Mouse (Mus musculus): ENCODE results near the gene Gm4450. TPM values are rescaled to one million over a fixed set of nuclear protein-coding genes. Genes with fewer than 3 reads are reported as not detected.
"Not testable (repeated sequence)": the region's sequence is repeated elsewhere in the genome, so short reads cannot be mapped to it uniquely, and the experiment has no call there.

Gm4450 gene
- polyA plus RNA-seq (2012): not detected in 2 replicates

DNA sequence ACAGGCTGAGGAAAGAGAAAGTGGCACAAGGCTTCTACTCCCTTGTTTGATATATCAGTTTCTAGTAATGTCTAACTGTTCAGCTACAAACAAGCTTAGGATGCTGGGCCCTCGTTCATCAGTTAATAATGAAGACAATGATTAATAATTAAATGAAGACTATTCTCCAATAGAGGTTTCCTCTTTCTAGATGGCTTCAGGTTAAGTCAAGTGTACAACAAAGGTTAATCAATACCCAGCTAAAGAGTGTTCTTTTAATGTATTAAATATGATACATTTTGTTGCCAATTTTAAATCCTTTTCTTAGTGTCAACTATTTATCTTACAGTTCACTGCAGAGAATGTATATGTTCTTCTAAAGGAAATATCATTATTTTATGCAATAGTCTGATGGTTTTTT is at the start of gene Gm4450:
Gm4450 (minus strand) TSS at position 101 of the 400 bp plus-strand sequence.
- not testable (repeated sequence) for H3K4me3 ChIP-seq (replicated peaks); H3K9me3 ChIP-seq (ENCODE audit: control insufficient read depth, low read length); H3K27me3 ChIP-seq (ENCODE audit: control insufficient read depth); H3K4me1 ChIP-seq (ENCODE audit: control insufficient read depth); H3K36me3 ChIP-seq (ENCODE audit: control insufficient read depth)

DNA sequence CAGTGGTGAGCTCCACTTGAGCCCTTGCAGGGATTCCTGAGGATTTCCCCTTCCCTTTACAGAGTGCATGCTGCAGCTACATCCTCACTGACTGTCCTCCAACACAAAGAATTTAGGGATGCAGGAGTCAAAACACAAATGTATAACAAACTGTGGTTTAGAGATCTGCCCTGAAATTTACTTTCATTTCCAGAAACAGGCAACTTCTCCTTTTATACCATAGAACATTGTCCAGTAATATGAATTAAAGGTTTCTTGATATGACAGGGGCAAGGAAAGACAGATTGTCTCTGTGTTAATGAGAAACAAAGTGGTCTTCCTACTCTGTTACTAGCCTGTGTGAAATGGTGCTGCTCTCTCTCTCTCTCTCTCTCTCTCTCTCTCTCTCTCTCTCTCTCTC is 40.5 kb upstream of the Gm4450 start:
- H3K4me1 ChIP-seq (ENCODE audit: control insufficient read depth); H3K4me3 ChIP-seq (replicated peaks); H3K9me3 ChIP-seq (ENCODE audit: control insufficient read depth, low read length); H3K36me3 ChIP-seq (ENCODE audit: control insufficient read depth); H3K27me3 ChIP-seq (ENCODE audit: control insufficient read depth): not testable (repeated sequence)

DNA sequence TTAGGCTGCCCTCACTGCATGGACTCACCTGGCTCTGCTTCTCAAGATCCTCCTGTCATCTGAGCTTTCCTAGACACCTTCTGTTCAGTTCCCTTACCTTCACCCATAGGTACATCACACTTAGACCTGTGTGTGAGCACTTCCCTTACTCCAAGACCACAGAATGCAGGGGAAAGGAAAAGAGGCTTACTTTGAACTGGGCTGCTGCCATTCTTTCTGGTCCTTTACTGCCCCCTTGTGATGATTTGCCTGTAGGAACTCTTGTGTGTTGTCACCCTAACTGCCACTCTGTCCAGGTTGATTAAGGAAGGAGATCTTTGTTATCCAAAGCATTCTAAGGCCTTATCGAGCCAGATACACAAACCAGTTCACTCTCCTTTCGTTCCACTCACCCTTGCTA is 39.8 kb upstream of the Gm4450 start:
- not testable (repeated sequence) for H3K4me1 ChIP-seq (ENCODE audit: control insufficient read depth); H3K9me3 ChIP-seq (ENCODE audit: control insufficient read depth, low read length); H3K27me3 ChIP-seq (ENCODE audit: control insufficient read depth); H3K36me3 ChIP-seq (ENCODE audit: control insufficient read depth); H3K4me3 ChIP-seq (replicated peaks)

DNA sequence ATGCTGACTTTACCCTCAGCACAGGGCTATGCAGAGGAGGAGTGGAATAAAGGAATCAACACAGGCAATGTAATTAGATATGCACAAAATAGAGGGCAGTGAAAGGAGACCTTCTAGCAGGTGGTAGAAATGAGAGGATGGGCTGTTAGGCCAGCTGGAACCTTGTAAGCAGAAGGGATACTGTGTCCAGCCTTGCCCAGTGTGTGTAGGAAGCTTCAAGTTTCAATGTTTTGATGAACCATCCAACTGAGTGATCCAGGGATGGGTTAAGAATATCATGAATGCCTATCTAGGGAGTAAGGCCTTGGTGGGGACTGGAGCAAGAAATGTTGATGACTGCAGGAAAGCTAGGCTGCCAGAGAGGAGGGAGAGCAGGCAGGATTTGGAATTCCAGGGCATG is 38.1 kb upstream of the Gm4450 start:
- H3K27me3 ChIP-seq (ENCODE audit: control insufficient read depth); H3K36me3 ChIP-seq (ENCODE audit: control insufficient read depth); H3K4me3 ChIP-seq (replicated peaks); H3K4me1 ChIP-seq (ENCODE audit: control insufficient read depth); H3K9me3 ChIP-seq (ENCODE audit: control insufficient read depth, low read length): not testable (repeated sequence)

DNA sequence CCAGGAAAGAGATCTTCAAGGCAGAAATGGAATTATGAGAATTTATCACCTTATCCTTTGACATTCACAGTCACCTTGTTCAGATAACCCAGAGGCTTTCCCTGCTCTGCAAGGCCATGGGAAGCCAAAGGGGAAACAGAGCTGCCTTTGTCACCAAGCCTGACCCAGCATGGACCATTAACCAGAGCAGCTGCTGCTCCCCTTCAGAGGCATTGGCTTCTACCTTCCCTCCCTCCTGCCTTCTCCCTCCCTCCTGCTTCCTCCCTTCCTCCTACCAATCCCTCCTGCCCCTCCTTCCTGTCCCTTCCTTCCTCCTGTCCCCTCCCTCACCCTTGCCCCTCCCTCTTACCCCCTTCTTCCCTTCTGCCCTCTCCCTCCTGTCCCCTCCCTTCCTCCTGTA is 37.3 kb upstream of the Gm4450 start:
- not testable (repeated sequence) for H3K4me1 ChIP-seq (ENCODE audit: control insufficient read depth); H3K36me3 ChIP-seq (ENCODE audit: control insufficient read depth); H3K27me3 ChIP-seq (ENCODE audit: control insufficient read depth); H3K4me3 ChIP-seq (replicated peaks); H3K9me3 ChIP-seq (ENCODE audit: control insufficient read depth, low read length)

DNA sequence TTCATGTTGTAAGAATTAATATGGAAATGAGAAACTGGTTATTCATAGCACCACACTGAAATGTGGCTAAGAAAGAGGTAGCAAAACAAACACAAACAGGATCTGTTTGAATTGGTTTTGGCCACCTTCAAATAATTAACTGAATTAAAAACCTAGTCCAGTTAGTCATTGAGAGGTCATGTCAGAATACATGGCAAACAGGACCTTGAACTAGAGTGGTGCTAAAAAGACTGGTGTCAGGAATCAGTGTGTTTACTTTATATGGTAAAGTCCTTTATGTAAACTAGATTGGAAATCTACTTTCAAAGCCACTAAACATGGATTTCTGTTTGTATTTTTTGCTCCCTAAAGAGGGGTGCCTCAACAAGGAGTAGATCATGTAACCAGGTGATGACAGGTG is 14.6 kb upstream of the Gm4450 start:
- H3K4me3 ChIP-seq (replicated peaks): not testable (repeated sequence)

DNA sequence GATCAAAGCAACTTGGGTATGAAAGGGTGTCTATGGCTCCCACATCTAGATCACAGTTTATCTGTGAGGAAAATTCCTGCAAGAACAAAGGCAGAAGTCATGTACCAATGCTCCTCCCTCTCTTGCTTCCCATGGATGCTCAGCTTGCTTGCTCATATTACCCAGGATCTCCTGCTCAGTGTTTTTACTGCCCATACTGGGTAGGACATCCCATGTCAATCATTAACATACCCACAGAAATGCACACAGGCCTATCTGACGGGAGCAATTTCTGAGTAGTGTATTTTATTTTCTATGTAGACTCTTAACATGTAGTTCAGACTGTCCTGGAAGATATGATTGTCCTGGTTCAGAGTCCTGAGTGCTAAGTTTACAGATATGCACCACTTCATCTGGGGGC is 14.1 kb upstream of the Gm4450 start:
- H3K4me3 ChIP-seq (replicated peaks); H3K27me3 ChIP-seq (ENCODE audit: control insufficient read depth); H3K9me3 ChIP-seq (ENCODE audit: control insufficient read depth, low read length); H3K36me3 ChIP-seq (ENCODE audit: control insufficient read depth); H3K4me1 ChIP-seq (ENCODE audit: control insufficient read depth): not testable (repeated sequence)

More for the DNA sequence above, 14.6 kb upstream of the Gm4450 start:
- not testable (repeated sequence) for H3K27me3 ChIP-seq (ENCODE audit: control insufficient read depth); H3K9me3 ChIP-seq (ENCODE audit: control insufficient read depth, low read length); H3K4me1 ChIP-seq (ENCODE audit: control insufficient read depth); H3K36me3 ChIP-seq (ENCODE audit: control insufficient read depth)

DNA sequence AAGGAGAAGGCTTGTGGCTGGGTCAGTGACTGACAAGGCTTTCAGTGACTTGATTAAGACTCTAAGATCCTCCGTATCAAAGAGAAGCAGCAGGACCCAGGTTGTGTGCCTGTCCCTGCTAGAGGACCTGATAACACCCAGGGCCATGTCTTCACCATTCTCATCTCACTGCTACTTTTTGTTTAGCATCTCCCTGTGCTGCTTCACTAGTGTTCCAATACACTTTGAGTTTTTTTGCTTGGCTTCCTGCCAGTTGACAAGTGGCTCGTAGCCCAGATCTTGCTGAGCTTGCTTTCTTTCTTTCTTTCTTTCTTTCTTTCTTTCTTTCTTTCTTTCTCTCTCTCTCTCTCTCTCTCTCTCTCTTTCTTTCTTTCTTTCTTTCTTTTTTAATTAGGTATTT is 12.4 kb upstream of the Gm4450 start:
- H3K27me3 ChIP-seq (ENCODE audit: control insufficient read depth); H3K4me3 ChIP-seq (replicated peaks); H3K4me1 ChIP-seq (ENCODE audit: control insufficient read depth); H3K9me3 ChIP-seq (ENCODE audit: control insufficient read depth, low read length); H3K36me3 ChIP-seq (ENCODE audit: control insufficient read depth): not testable (repeated sequence)

DNA sequence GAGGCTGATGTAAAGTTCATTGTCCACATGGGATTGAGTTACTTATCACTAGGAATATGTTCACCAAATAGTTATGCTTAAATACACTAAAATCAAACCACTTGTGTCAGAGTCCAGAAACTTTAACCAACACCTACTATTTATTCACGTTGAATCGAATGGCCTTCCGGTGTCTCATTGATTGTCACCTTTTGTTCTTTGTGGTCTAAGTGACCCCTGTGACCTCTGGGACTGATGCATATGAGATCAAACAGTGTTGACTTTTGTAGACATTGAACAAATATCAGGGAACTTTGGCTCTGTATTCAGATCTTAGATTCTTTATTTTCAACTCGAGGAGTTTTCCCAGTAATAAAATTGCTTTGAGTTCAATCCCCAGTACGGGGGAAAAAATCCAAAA is 3.1 kb downstream of the Gm4450 start:
- H3K9me3 ChIP-seq (ENCODE audit: control insufficient read depth, low read length); H3K4me3 ChIP-seq (replicated peaks); H3K36me3 ChIP-seq (ENCODE audit: control insufficient read depth); H3K27me3 ChIP-seq (ENCODE audit: control insufficient read depth); H3K4me1 ChIP-seq (ENCODE audit: control insufficient read depth): not testable (repeated sequence)

DNA sequence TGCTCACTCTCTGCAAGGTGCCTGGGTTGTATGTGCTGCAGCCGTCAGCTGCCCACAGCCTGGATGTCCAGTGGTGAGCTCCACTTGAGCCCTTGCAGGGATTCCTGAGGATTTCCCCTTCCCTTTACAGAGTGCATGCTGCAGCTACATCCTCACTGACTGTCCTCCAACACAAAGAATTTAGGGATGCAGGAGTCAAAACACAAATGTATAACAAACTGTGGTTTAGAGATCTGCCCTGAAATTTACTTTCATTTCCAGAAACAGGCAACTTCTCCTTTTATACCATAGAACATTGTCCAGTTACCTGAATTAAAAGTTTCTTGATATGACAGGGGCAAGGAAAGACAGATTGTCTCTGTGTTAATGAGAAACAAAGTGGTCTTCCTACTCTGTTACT is 13.0 kb downstream of the Gm4450 start:
- not testable (repeated sequence) for H3K27me3 ChIP-seq (ENCODE audit: control insufficient read depth); H3K9me3 ChIP-seq (ENCODE audit: control insufficient read depth, low read length); H3K4me1 ChIP-seq (ENCODE audit: control insufficient read depth); H3K36me3 ChIP-seq (ENCODE audit: control insufficient read depth); H3K4me3 ChIP-seq (replicated peaks)

DNA sequence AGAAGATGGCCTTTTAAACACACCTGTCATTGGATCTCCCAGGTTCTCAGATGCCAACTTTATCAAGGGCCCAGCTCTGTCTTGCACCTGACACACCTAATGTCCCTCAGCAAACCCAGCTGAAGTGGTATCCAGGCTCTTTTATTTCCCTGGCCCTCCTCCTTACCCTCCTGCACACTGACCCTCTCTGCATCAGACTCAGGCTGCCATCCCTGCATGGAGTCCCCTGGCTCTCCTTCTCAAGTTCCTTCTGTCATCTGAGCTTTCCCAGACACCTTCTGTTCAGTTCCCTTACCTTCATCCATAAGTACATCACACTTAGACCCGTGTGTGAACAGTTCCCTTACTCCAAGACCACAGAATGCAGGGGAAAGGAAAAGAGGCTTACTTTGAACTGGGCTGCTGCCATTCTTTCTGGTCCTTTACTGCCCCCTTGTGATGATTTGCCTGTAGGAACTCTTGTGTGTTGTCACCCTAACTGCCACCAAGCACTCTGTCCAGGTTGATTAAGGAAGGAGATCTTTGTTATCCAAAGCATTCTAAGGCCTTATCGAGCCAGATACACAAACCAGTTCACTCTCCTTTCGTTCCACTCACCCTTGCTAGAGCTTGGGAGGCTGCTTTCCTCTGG is 13.7 kb downstream of the Gm4450 start:
- H3K4me3 ChIP-seq (replicated peaks): not testable (repeated sequence)

DNA sequence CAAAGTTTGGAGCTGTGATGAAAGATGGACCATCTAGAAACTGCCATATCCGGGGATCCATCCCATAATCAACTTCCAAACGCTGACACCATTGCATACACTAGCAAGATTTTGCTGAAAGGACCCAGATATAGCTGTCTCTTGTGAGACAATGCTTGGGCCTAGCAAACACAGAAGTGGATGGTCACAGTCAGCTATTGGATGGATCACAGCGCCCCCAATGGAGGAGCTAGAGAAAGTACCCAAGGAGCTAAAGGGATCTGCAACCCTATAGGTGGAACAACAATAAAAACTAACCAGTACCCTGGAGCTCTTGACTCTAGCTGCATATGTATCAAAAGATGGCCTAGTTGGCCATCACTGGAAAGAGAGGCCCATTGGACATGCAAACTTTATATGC is 14.7 kb downstream of the Gm4450 start:
- H3K4me1 ChIP-seq (ENCODE audit: control insufficient read depth); H3K9me3 ChIP-seq (ENCODE audit: control insufficient read depth, low read length); H3K27me3 ChIP-seq (ENCODE audit: control insufficient read depth); H3K36me3 ChIP-seq (ENCODE audit: control insufficient read depth); H3K4me3 ChIP-seq (replicated peaks): not testable (repeated sequence)

More for the DNA sequence above, 13.7 kb downstream of the Gm4450 start:
- not testable (repeated sequence) for H3K36me3 ChIP-seq (ENCODE audit: control insufficient read depth); H3K4me1 ChIP-seq (ENCODE audit: control insufficient read depth); H3K27me3 ChIP-seq (ENCODE audit: control insufficient read depth); H3K9me3 ChIP-seq (ENCODE audit: control insufficient read depth, low read length)

All from erythroblast, embryonic 14.5 days (primary cell).